Mouse (Mus musculus) left cerebral cortex, adult 2 months (tissue): ENCODE data around the gene Vars. TPM values are rescaled to one million over a fixed set of nuclear protein-coding genes. Genes with fewer than 3 reads are reported as not detected.

Source experiments
- DNase-seq, 2 experiments: peaks; one replicate each; pipeline ENCODE4 v3.0.0; 2021 to 2022; ENCODE audit warnings: low spot score in 2 of 2, mixed read lengths in 1 of 2; ENCODE audit errors: extremely low spot score in 1 of 2
- H3K27ac ChIP-seq: fragments of 200-600 bp; 2 replicates; pipeline ENCODE4 v1.8.1; 2022
- H3K4me3 ChIP-seq: fragments of 200-600 bp; 2 replicates; pipeline ENCODE4 v1.8.1; 2022
- CTCF ChIP-seq: fragments of 200-600 bp; IDR thresholded peaks from 2 replicates; pipeline ENCODE4 v1.8.1; 2022; ENCODE audit warnings: antibody characterized with exemption, mild to moderate bottlenecking, moderate library complexity
- intact Hi-C: fragments of 180-260 bp; cut with DNase I; formaldehyde crosslinking; loops from one replicate; pipeline ENCODE4 v1.15.1; 2025
- total RNA-seq, 2 experiments: library from RNA; stranded (reverse); gene quantifications; 2 replicates each; pipeline ENCODE4 v1.2.3; 2021

Vars gene
- total RNA-seq, 2 experiments from 2014 or later = 44.1 to 46.6 TPM

DNA sequence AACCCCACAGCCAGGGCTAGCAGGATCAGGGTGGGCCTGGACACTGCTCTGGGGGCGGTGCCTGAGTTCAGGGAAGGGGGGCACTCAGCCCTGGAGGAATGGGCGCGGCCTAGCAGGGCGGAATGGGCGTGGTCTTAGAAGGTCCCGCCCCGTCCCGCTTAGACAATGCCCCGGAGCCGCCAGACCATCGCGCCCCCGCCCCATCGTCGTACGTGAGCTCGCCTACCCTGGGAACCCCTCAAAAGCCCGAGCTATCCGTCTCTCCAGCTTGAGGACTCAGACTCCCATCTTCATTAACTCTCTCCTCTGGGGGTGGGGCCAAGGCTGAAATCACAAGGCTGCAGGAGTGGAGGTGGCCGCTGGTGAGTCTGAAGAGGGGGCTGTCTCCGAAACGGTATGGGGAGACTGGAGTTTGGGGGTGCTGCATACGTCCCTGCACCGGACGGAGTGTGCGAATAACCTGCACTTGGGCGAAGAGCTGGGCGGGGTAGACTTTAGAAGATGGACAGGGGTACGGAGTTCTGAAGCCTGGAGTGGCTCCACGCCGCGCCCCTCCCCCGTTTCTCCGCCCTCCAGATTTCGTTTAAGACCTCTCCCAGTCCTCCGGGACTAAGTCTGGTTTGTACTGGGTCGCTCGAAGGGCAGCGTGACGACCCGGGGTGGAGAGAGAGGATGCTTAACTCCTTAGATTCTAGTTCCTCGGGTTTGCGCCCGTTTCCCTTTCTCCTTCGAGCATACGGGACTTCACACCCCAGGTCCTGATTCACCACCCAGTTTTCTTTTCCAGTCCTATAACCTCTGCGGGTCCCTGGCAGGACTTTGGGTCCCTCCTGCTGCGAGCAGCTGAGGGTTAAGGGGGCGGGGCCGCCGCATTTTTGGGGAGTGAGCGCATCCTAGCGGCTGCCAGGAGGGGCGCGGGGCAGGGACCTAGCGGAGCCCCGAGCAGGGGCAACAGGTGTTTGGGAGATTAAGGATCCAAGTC lies 58.4 kb downstream of the Vars start, which contains the start of gene Ddah2:
Gene Ddah2 (plus strand): TSS at position 125 of the 982 bp plus-strand sequence.
- intact Hi-C loops = loop anchor here (1.0 kb wide), 1 partner anchor 38 kb away; no protein-coding TSS in a partner anchor
- peak within 1 kb of the TSS; percentile 71 for H3K27ac ChIP-seq
- TF ChIP-seq CTCF = peak; percentile 70
- peak; percentile 69 for DNase-seq
- peak within 1 kb of the TSS; percentile 65 for H3K4me3 ChIP-seq

DNA sequence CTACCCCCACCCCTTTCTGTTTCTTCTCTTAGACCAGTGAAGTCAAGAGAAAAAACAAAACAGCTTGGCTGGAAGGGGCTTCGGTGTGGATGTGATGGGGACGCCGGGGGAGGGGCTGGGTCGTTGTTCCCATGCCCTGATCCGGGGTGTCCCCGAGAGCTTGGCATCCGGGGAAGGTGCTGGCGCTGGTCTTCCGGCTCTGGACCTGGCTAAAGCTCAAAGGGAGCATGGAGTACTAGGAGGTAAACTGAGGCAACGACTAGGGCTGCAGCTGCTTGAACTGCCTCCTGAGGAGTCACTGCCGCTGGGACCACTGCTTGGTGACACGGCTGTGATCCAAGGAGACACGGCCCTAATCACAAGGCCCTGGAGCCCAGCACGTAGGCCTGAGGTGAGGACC lies 59.3 kb downstream of the Vars start:
- H3K4me3 ChIP-seq = peak overlapping the region; percentile 65
- no peak for TF ChIP-seq CTCF
- DNase-seq = no peak
- intact Hi-C loops = no loop called here
- H3K27ac ChIP-seq = no peak overlapping the region

DNA sequence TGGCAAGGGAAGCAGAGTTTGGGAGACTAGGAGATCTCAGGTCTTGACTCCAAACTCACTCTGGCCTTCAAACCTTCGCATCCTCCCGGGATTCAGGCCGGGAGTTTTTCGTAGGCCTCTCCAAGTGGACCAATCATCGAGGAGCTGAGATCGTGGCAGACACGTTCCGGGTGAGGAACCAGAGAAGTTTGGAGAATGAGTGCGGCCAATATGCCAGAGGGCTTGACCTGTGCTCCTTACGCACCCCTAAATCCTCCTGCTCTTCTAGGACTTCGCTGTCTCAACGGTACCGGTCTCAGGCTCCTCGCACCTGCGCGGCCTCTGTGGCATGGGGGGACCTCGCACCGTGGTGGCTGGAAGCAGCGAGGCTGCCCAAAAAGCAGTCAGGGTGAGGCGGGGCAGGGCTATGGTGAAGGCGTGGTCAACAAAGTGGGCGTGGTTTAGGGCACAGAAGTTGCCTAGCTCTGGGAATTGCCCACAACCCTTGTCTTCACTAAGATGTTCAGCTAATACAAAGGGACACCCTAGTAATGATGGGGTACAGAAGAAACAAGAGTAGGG lies 60.0 kb downstream of the Vars start:
- Histone ChIP-seq H3K27ac (no peak overlapping the region), H3K4me3 (no peak overlapping the region)
- no peak for DNase-seq
- TF ChIP-seq CTCF = no peak
- intact Hi-C loops = no loop called here

DNA sequence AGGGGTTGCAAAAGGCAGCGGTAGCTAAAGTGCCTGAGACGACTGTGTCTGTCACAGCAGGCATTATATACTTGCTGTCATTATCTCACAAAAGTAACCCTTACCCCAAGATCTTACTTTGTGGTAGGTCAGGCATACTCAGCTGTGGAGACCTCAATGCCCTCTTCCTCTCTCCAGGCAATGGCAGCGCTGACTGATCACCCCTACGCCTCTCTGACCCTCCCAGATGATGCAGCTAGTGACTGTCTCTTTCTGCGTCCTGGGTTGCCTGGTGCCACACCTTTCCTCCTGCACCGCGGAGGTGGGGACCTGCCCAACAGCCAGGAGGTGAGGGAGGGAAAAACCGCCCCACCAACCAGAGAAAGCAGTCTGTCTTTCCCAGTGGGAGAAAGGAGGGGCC lies 60.5 kb downstream of the Vars start:
- DNase-seq = no peak
- no peak for TF ChIP-seq CTCF
- Histone ChIP-seq H3K4me3 (no peak overlapping the region), H3K27ac (no peak overlapping the region)
- intact Hi-C loops = no loop called here

DNA sequence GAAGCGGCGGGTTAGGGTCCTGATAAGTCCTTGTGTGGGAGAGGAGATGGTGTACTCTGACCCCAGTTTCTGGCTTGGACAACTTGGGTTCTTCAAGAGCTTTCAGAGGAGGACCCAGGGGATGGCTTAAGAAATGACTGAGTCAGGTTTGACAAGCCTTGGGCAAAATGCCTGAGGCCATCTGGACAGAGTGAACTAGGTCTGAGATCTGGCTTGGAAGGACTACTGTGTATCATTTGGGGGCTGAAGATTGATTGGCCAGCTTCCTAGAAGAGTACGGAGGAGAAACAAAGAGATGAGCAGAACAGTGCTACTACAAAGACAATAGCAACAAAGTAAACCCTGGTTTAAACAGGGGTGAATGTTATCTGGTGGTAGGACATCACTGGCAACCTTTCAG lies 62.7 kb downstream of the Vars start:
- Histone ChIP-seq H3K4me3 (no peak overlapping the region), H3K27ac (no peak overlapping the region)
- intact Hi-C loops = no loop called here
- no peak for DNase-seq
- no peak for TF ChIP-seq CTCF

DNA sequence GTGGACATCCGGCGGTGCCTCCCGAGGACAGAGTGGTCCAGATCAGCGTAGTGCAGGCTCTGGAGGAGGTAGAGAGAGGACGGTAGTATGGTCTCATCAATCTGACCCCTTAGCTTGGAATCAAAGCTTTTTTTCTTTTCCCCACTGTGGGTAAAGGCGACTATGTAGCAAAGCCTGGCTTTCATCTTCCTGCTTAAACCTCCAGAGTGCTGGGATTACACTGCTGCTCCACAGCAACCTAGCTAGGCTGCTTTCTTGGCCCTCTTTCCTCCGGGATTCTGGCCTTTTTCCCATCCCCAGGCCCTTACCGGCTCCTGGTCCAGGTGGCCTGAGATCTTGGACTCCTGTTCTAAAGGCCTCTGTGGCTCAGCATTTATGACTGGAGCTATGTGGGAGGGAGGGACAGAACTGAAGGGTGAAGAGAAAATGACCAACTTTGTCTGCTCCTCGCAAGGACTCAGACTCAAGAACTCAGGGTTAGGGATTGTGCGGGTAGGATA lies 63.6 kb downstream of the Vars start:
- no peak overlapping the region for H3K27ac ChIP-seq
- intact Hi-C loops = no loop called here

DNA sequence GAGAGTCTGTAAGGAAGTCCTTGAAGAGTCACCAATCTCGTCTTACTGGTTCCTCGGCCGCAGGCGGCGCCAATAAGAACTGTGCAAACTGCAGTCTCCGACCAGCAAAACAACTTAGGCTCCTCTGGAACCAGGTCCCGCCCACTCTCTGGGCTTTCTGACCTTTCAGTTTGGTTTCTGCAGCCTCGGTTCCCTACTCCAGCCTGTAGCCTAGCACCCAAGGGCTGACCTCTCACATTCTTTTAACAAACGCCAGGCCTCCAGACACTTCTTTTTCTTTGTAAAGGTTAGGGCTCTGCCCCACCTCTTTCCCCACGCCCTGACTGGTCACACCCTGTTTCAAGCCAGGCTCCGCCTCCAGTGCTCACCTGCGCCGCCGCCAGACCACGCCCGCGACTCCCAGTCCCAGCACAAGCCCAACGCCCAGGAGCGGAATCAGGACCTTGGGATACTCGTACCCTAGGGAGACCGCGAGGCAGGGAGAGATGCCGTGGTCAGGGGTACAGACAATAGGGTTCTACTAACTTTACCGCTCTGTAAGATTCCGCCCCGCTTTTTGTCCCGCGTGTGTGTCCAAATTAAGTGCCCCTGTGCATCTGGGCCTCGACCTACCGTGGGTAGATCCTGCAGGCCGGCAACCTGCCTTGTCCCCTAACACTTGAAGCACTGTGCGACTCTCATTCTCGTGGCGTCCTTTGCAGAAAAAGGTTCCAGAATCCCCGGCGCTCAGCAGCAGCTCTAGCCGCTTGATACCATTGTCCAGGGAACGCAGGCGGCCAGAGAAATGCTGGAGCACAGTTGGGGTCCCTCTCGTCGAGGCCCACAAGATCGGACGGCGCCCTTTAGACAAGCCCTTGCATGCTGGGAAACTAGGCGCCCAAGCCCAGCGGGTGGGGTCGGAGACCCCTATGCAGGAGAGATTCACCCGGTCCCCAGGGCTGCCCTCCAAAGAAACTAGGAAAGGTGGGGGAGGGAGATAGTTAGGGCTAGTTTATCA lies 64.5 kb downstream of the Vars start, which contains the start of gene Ly6g6c:
Gene Ly6g6c (plus strand): TSS at position 438 of the 997 bp plus-strand sequence.
- H3K4me3 ChIP-seq = no peak within 1 kb of the TSS
- DNase-seq = no peak

More for the DNA sequence above, 63.6 kb downstream of the Vars start:
- no peak for TF ChIP-seq CTCF
- no peak overlapping the region for H3K4me3 ChIP-seq
- DNase-seq = no peak

More for the DNA sequence above, 64.5 kb downstream of the Vars start, which contains the start of gene Ly6g6c:
- intact Hi-C loops = no loop called here
- H3K27ac ChIP-seq = no peak within 1 kb of the TSS
- no peak for TF ChIP-seq CTCF

Other genes starting within 250 kb of the Vars start
- gene Cyp21a1, start 196.4 kb upstream of the Vars start, total RNA-seq = not detected
- 10 to 100 TPM; 54.8 to 61.5 TPM for gene Stk19, start 164.0 kb upstream of the Vars start, total RNA-seq
- 10 to 100 TPM; 33.6 to 41.4 TPM for gene Dxo, start 164.0 kb upstream of the Vars start, total RNA-seq
- 10 to 100 TPM; 70.1 to 70.4 TPM for gene Skiv2l, start 150.8 kb upstream of the Vars start, total RNA-seq
- 10 to 100 TPM; 35.3 to 40.3 TPM for gene Nelfe, start 150.6 kb upstream of the Vars start, total RNA-seq
- gene Cfb, start 138.5 kb upstream of the Vars start, total RNA-seq = under 1 TPM in 1 of 2 experiments, not detected in 1; 0.14 TPM
- gene Zbtb12, start 121.5 kb upstream of the Vars start, total RNA-seq = 1 to 10 TPM; 6.5 to 7.4 TPM
- gene Gm20547, start 118.9 kb upstream of the Vars start, total RNA-seq = not detected
- gene C2, start 102.7 kb upstream of the Vars start, total RNA-seq = 1 to 10 TPM; 2.1 to 2.2 TPM
- 100 to 1,000 TPM; 175 to 184 TPM for gene Ehmt2, start 102.5 kb upstream of the Vars start, total RNA-seq
- under 1 TPM; 0.45 to 0.79 TPM for gene Slc44a4, start 86.5 kb upstream of the Vars start, total RNA-seq
- gene Neu1, start 69.7 kb upstream of the Vars start, total RNA-seq = 10 to 100 TPM; 41.6 to 47.3 TPM
- 10 to 100 TPM; 18.8 to 22.1 TPM for gene Hspa1b, start 41.7 kb upstream of the Vars start, total RNA-seq
- not detected for gene Gm20481, start 31.1 kb upstream of the Vars start, total RNA-seq
- gene Hspa1a, start 28.8 kb upstream of the Vars start, total RNA-seq = 10 to 100 TPM; 14.5 to 17.2 TPM
- gene Hspa1l, start 28.3 kb upstream of the Vars start, total RNA-seq = under 1 TPM; 0.34 to 0.42 TPM
- gene Lsm2, start 19.1 kb upstream of the Vars start, total RNA-seq = 10 to 100 TPM; 15.8 to 18.4 TPM
- gene Vwa7, start 15.6 kb downstream of the Vars start, total RNA-seq = under 1 TPM; 0.40 to 0.43 TPM
- gene Sapcd1, start 27.0 kb downstream of the Vars start, total RNA-seq = under 1 TPM in 1 of 2 experiments, not detected in 1; 0.59 TPM
- gene Msh5, start 45.8 kb downstream of the Vars start, total RNA-seq = under 1 TPM; 0.27 to 0.56 TPM
- 1 to 10 TPM; 7.4 to 8.3 TPM for gene Clic1, start 49.0 kb downstream of the Vars start, total RNA-seq
- gene Ddah2, start 58.0 kb downstream of the Vars start, total RNA-seq = 10 to 100 TPM; 10.1 to 11.0 TPM
- gene Ly6g6c, start 64.4 kb downstream of the Vars start, total RNA-seq = not detected
- not detected for gene Mpig6b, start 65.2 kb downstream of the Vars start, total RNA-seq
- 1 to 10 TPM; 2.1 to 3.6 TPM for gene Ly6g6e, start 75.9 kb downstream of the Vars start, total RNA-seq
- gene Ly6g6d, start 77.1 kb downstream of the Vars start, total RNA-seq = 1 to 10 TPM in 1 of 2 experiments, under 1 TPM in 1; 0.70 to 1.1 TPM
- under 1 TPM in 1 of 2 experiments, not detected in 1; 0.29 TPM for gene Ly6g6f, start 84.6 kb downstream of the Vars start, total RNA-seq
- 100 to 1,000 TPM; 109 to 117 TPM for gene Abhd16a, start 88.3 kb downstream of the Vars start, total RNA-seq
- not detected for gene Ly6g5c, start 107.3 kb downstream of the Vars start, total RNA-seq
- gene Ly6g5b, start 114.4 kb downstream of the Vars start, total RNA-seq = under 1 TPM; 0.79 TPM
- 10 to 100 TPM; 14.8 to 15.0 TPM for gene Gpank1, start 120.5 kb downstream of the Vars start, total RNA-seq
- gene Csnk2b, start 121.1 kb downstream of the Vars start, total RNA-seq = 100 to 1,000 TPM; 177 to 187 TPM
- gene D17H6S53E, start 125.4 kb downstream of the Vars start, total RNA-seq = 10 to 100 TPM; 27.0 to 28.5 TPM
- not detected for gene Apom, start 131.1 kb downstream of the Vars start, total RNA-seq
- 100 to 1,000 TPM; 304 to 307 TPM for gene Bag6, start 134.2 kb downstream of the Vars start, total RNA-seq
- 100 to 1,000 TPM; 285 to 321 TPM for gene Prrc2a, start 163.9 kb downstream of the Vars start, total RNA-seq
- 10 to 100 TPM in 1 of 2 experiments, 1 to 10 TPM in 1; 8.0 to 14.4 TPM for gene Aif1, start 175.1 kb downstream of the Vars start, total RNA-seq
- gene Lst1, start 187.5 kb downstream of the Vars start, total RNA-seq = 1 to 10 TPM; 6.4 to 7.4 TPM
- gene Ltb, start 193.5 kb downstream of the Vars start, total RNA-seq = under 1 TPM; 0.79 to 0.86 TPM
- not detected for gene Tnf, start 201.0 kb downstream of the Vars start, total RNA-seq
- under 1 TPM; 0.41 to 0.65 TPM for gene Lta, start 204.4 kb downstream of the Vars start, total RNA-seq
- gene Gm16181, start 219.8 kb downstream of the Vars start, total RNA-seq = not detected
- 100 to 1,000 TPM; 549 to 569 TPM for gene Atp6v1g2, start 232.7 kb downstream of the Vars start, total RNA-seq
- gene Nfkbil1, start 234.8 kb downstream of the Vars start, total RNA-seq = 10 to 100 TPM; 13.0 to 16.1 TPM
- 100 to 1,000 TPM; 215 TPM for gene Ddx39b, start 240.8 kb downstream of the Vars start, total RNA-seq